ENCODE assay signal across 23 mouse cellular contexts in the genomic region with DNA sequence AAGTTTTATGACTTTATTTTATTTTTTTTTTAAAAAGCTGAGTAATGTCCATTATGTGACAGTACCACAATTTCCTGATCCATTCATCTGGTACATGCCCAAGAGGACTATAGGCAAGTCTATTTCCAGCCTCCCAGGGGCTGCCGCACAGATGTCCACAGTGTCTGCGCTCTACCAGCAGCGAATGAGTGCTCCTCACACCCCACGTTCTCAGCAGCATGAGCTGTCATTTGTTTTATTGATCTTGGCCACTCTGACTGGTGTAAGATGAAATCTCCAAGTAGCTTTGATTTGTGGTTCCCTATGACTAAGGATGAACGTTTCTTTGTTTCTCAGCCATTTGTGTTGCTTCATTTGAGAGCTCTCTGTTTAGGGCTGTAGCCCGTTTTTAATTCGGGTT. TPM values are rescaled to one million over a fixed set of nuclear protein-coding genes. Genes with fewer than 3 reads are reported as not detected.
"Had no signal": no experiment of that assay in that cellular context is flagged by ENCODE, and none has a peak within 500 bp of the region (broad histone marks: within the 10 kb centered on the region; RNA-seq: fewer than 3 reads in every experiment).

No protein-coding gene starts in this region.

- H3K9me3 ChIP-seq: liver, embryonic 15.5 days; lung, embryonic 15.5 days; midbrain, embryonic 13.5 days; midbrain, embryonic 15.5 days; neural tube, embryonic 15.5 days; stomach, embryonic 15.5 days had no signal

- H3K27ac ChIP-seq: liver, embryonic 15.5 days; lung, embryonic 15.5 days; macrophage; midbrain, embryonic 13.5 days; midbrain, embryonic 15.5 days; neural tube, embryonic 13.5 days; neural tube, embryonic 15.5 days; stomach, embryonic 15.5 days; stomach, postnatal 0 days had no signal

- H3K36me3 ChIP-seq: liver, embryonic 15.5 days; lung, embryonic 15.5 days; midbrain, embryonic 13.5 days; midbrain, embryonic 15.5 days; neural tube, embryonic 13.5 days; neural tube, embryonic 15.5 days; stomach, embryonic 15.5 days had no signal

- DNase-seq: liver, postnatal 0 days; lung, adult 2 months; lung, postnatal 14 days; lung, postnatal 36 days; retina, postnatal 1 day; right cerebral cortex, adult 18-20 months; right cerebral cortex, postnatal 25 days; right cerebral cortex, postnatal 4 days; thymus, adult 18-20 months; thymus, postnatal 25 days had no signal

- H3K9ac ChIP-seq: liver, embryonic 15.5 days; liver, postnatal 0 days; lung, embryonic 15.5 days; midbrain, embryonic 13.5 days; midbrain, embryonic 15.5 days; neural tube, embryonic 13.5 days; neural tube, embryonic 15.5 days; stomach, embryonic 15.5 days had no signal

- H3K27me3 ChIP-seq: liver, embryonic 15.5 days; lung, embryonic 15.5 days; midbrain, embryonic 13.5 days; midbrain, embryonic 15.5 days; neural tube, embryonic 13.5 days; neural tube, embryonic 15.5 days; stomach, embryonic 15.5 days had no signal

- H3K4me3 ChIP-seq: liver, embryonic 15.5 days; lung, embryonic 15.5 days; megakaryocyte, embryonic 14.5 days; midbrain, embryonic 13.5 days; midbrain, embryonic 15.5 days; neural tube, embryonic 13.5 days; neural tube, embryonic 15.5 days; stomach, embryonic 15.5 days had no signal

- H3K4me1 ChIP-seq: liver, embryonic 15.5 days; lung, embryonic 15.5 days; megakaryocyte, embryonic 14.5 days; midbrain, embryonic 13.5 days; midbrain, embryonic 15.5 days; neural tube, embryonic 13.5 days; neural tube, embryonic 15.5 days; stomach, embryonic 15.5 days had no signal

- H3K4me2 ChIP-seq: liver, embryonic 15.5 days; lung, embryonic 15.5 days; midbrain, embryonic 11.5 days; midbrain, embryonic 13.5 days; midbrain, embryonic 15.5 days; neural tube, embryonic 13.5 days; neural tube, embryonic 15.5 days; stomach, embryonic 15.5 days had no signal

- ATAC-seq: liver, postnatal 0 days; lung, postnatal 0 days; midbrain, embryonic 13.5 days; midbrain, embryonic 15.5 days had no signal

RNA-seq across cellular contexts. Expression of gene Cacna1a, which starts 6.6 kb away (rescaled TPM):
- total RNA-seq: monocyte, adult 5-6 weeks had no signal
